Mouse (Mus musculus) frontal cortex, adult 2 months (tissue): ENCODE data around the gene Slc5a2. TPM values are rescaled to one million over a fixed set of nuclear protein-coding genes. Genes with fewer than 3 reads are reported as not detected.

ENCODE experiments used
- DNase-seq, 2 experiments: peaks; one replicate each; pipeline ENCODE4 v3.0.0; 2022; ENCODE audit warnings: low spot score in 1 of 2; ENCODE audit errors: extremely low spot score in 1 of 2
- polyA plus RNA-seq: library from polyadenylated mRNA; depleted of rRNA; stranded (reverse); fragments of >200 nt; gene quantifications from 2 replicates; pipeline ENCODE4 v1.2.3, GENCODE M21; 2012; rRNA removed

Slc5a2 gene
- polyA plus RNA-seq: 0.04 and 0.06 TPM in 2 replicates

- DNase-seq: no peak
Observed at GRCm38 (mm10) chr7:128265411-128265810, at the start of gene Slc5a2. TSS of gene Slc5a2 (plus strand) at chr7:128265657.

DNA sequence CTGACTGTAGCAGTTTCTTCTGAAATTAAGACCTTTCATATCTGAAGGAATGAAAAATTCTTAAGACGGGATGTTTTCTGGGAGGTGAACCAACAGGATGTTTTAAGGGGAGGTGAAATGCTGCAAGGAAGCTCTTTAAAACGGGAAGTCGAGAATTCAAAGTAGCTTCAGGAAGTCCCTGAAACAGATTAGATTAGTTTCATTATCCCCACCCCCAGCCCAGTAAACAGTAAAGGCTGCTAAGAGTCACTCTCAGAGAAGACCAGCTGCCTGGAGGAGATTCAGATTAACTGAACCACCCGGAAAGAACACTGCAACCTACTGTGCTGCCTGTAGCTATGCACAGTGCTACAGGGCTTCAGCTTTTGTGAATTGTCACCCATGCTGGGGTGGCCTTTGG lies 45.5 kb upstream of the Slc5a2 start:
- DNase-seq: no peak

- peak in 1 of 2 experiments; percentile 32 for DNase-seq
Observed at GRCm38 (mm10) chr7:128220936-128221335, 44.5 kb upstream of the Slc5a2 start.

- DNase-seq: no peak
Observed at GRCm38 (mm10) chr7:128231741-128232140, 33.7 kb upstream of the Slc5a2 start.

GRCm38 (mm10) chr7:128234796-128235195 lies 30.7 kb upstream of the Slc5a2 start:
- no peak for DNase-seq

DNA sequence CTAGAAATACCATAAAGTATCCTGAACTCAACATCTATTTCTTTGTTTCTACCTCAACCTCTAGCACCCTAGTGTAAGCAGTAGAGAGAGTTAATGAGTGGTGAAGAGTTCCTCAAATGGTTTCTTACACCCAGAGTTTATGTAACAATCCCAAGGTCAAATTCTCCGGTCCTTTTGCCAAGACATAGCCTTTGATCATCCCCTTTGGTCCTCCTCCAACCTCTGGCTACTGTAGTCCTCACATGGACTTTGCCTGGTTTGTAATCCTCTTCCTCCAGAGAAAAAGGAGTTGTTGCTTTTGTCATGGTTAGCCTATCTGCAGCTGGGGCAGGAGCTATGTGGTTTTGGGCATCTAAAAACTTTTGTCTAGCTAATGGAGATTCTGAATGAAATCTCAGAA lies 30.0 kb upstream of the Slc5a2 start:
- DNase-seq: no peak

GRCm38 (mm10) chr7:128236426-128236825 lies 29.0 kb upstream of the Slc5a2 start:
- DNase-seq: no peak

- peak; percentile 63 to 90 for DNase-seq
Observed at GRCm38 (mm10) chr7:128236856-128237592, 28.4 kb upstream of the Slc5a2 start, which contains the start of gene Armc5. TSS of gene Armc5 (plus strand) at chr7:128237342.

GRCm38 (mm10) chr7:128237593-128237926 lies 27.9 kb upstream of the Slc5a2 start:
- no peak for DNase-seq

- DNase-seq: peak; percentile 97 to 99
Observed at GRCm38 (mm10) chr7:128237927-128238778, 27.3 kb upstream of the Slc5a2 start, which contains the start of gene 9130023H24Rik. TSS of gene 9130023H24Rik (minus strand) at chr7:128238031.

DNA sequence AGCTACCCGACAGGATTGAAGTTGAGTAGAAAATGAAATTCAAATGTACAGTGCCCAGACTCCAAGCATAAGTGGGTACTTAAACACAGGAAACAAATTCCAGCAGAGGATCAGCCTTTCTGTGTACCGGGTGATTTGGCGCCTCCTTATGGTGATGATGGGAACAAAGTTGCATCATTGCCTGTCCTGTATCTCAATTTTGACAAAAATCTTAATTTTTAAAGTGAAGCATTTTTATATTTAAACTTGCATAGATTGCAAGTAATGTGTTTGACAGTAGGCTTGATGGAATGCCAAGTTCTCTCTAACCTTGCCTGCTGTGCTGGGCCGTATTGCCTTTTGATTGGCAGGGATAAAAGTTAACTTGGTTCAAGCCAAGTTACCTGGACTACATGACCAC lies 26.5 kb upstream of the Slc5a2 start:
- peak in 1 of 2 experiments; percentile 49 for DNase-seq

DNA sequence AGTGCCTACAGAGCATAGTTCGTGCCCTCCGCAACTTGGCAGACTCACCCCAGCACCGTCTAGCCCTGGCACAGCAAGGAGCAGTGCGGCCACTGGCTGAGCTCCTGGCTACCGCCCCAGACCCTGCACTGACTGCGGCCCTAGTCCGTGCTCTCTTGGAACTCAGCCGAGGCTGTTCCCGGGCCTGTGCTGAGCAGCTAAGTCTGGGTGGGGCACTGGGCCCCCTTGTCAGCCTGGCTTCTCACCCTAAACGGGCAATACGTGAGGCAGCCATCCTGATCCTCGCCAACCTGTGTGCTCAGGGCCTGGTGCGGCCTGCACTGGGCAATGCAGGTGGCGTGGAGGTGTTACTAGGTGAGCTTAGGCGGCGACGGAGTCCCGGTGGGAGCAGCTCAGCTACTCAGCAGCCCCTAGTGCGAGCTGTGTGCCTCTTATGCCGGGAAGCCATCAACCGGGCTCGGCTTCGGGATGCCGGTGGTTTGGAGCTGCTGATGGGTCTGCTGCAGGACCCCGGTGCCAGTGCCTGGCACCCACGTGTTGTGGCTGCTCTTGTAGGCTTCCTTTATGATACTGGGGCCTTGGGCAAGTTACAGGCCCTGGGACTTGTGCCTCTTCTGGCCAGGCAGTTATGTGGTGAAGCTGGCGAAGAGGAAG lies 25.2 kb upstream of the Slc5a2 start:
- no peak for DNase-seq

- no peak for DNase-seq
Observed at GRCm38 (mm10) chr7:128242331-128242730, 23.1 kb upstream of the Slc5a2 start.

- DNase-seq: no peak
Observed at GRCm38 (mm10) chr7:128243921-128244320, 21.5 kb upstream of the Slc5a2 start.

DNA sequence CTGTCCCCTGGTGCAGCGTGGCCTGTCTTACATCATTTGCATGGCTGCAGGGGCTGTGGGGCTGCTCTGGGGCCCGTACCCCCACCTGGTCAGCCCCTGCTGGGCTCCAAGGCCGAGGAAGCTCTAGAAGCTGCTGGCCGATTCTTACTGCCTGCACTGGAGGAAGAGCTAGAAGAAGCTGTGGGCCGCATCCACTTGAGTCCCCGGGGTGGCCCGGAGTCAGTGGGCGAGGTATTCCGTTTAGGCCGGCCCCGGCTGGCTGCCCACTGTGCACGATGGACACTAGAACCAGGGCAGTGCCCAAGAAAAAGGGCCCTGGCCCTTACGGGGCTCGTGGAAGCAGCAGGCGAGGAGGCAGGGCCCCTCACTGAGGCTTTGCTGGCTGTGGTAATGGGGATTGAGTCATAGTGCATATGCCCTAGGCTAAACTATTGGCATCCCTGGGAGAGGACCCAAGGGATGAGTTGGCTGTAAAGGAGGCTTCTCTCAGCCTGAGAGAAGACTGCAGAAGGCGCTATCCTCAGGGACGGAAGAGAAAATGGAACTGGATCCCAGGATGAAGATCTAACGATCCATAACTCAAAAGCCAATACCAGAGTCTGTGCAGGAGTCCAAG lies 20.9 kb upstream of the Slc5a2 start:
- no peak for DNase-seq

- DNase-seq: no peak
Observed at GRCm38 (mm10) chr7:128245547-128245946, 19.9 kb upstream of the Slc5a2 start.

GRCm38 (mm10) chr7:128246496-128247391 lies 18.7 kb upstream of the Slc5a2 start, which contains the start of gene Tgfb1i1:
TSS of gene Tgfb1i1 (plus strand) at chr7:128246812.
- DNase-seq: peak in 1 of 2 experiments; percentile 64

- peak; percentile 72 to 96 for DNase-seq
Observed at GRCm38 (mm10) chr7:128247443-128247842, 18.0 kb upstream of the Slc5a2 start.
